Mouse (Mus musculus) intestine, embryonic 16.5 days (tissue): ENCODE data around the gene Prdm16. TPM values are rescaled to one million over a fixed set of nuclear protein-coding genes. Genes with fewer than 3 reads are reported as not detected.

ENCODE experiments used
- ATAC-seq: fragments of 200-750 bp; cut with Nextera tagmentation; 2 replicates; pipeline ENCODE4 v1.8.0; 2017; ENCODE audit warnings: moderate TSS enrichment, moderate library complexity
- H3K27ac ChIP-seq: fragments of 300-500 bp; sonication (generic); 2 replicates; pipeline ENCODE4 v1.5.1; 2014; ENCODE audit warnings: mild to moderate bottlenecking, low read length
- H3K27me3 ChIP-seq: fragments of 300-500 bp; sonication (generic); replicated peaks from 2 replicates; pipeline ENCODE4 v1.6.1; 2014; ENCODE audit warnings: low read length, control low read depth, mixed read lengths; ENCODE audit not compliant: control insufficient read depth, insufficient read depth
- H3K36me3 ChIP-seq: fragments of 300-500 bp; sonication (generic); 2 replicates; pipeline ENCODE4 v1.6.1; 2014; ENCODE audit warnings: low read length, control low read depth; ENCODE audit not compliant: control insufficient read depth, insufficient read depth
- H3K4me1 ChIP-seq: fragments of 300-500 bp; sonication (generic); 2 replicates; pipeline ENCODE4 v1.6.1; 2014; ENCODE audit warnings: low read length, control low read depth, mixed read lengths; ENCODE audit not compliant: control insufficient read depth, insufficient read depth
- H3K4me2 ChIP-seq: fragments of 300-500 bp; sonication (generic); 2 replicates; pipeline ENCODE4 v1.6.1; 2014; ENCODE audit warnings: low read depth, low read length, control low read depth
- H3K4me3 ChIP-seq: fragments of 300-500 bp; sonication (generic); 2 replicates; pipeline ENCODE4 v1.5.1; 2014; ENCODE audit warnings: mild to moderate bottlenecking, low read length
- H3K9ac ChIP-seq: fragments of 300-500 bp; sonication (generic); 2 replicates; pipeline ENCODE4 v1.6.1; 2014; ENCODE audit warnings: low read depth, low read length
- H3K9me3 ChIP-seq: fragments of 300-500 bp; sonication (generic); 2 replicates; pipeline ENCODE4 v1.6.1; 2016; ENCODE audit warnings: low read length, control low read depth; ENCODE audit not compliant: control insufficient read depth
- WGBS: fragments of 180-500 bp; shearing (Covaris S2); extraction: QIAGEN DNeasy Blood & Tissue Kit; methylation state at CpG from one replicate; pipeline ENCODE4 v1.1.7; 2014; 5-methylcytosine and 5-hydroxymethylcytosine counted together
- polyA plus RNA-seq: library from polyadenylated mRNA; unstranded; fragments of >200 nt; fragmentation: Nextera tagmentation; extraction: Ambion mirVana; gene quantifications from 2 replicates; pipeline ENCODE4 v1.2.1, GENCODE M21; 2015

Gene Prdm16
- polyA plus RNA-seq, 1 experiment from 2014 or later, result 17.6 TPM

- Histone ChIP-seq H3K4me2 (no peak within 1 kb of the TSS), H3K4me1 (no peaks in the 10 kb centered on the region), H3K36me3 (no peaks in the 10 kb centered on the region), H3K9me3 (no peaks in the 10 kb centered on the region), H3K9ac (no peak within 1 kb of the TSS), H3K27me3 (no peaks in the 10 kb centered on the region), H3K27ac (no peak within 1 kb of the TSS), H3K4me3 (no peak within 1 kb of the TSS)
- WGBS, result 83% methylated on average over 2 of the region's 2 CpGs
- no peak for ATAC-seq
Observed at GRCm38 (mm10) chr4:154667767-154668166, 31.1 kb upstream of the Prdm16 start, which contains the start of gene Actrt2. TSS of gene Actrt2 (minus strand) at chr4:154667867.

- Histone ChIP-seq H3K4me2 (no peak overlapping the region), H3K4me1 (no peaks in the 10 kb centered on the region), H3K9me3 (no peaks in the 10 kb centered on the region), H3K9ac (no peak overlapping the region), H3K27ac (no peak overlapping the region), H3K36me3 (no peaks in the 10 kb centered on the region), H3K27me3 (no peaks in the 10 kb centered on the region), H3K4me3 (no peak overlapping the region)
- ATAC-seq, result no peak
- 73% methylated on average over 12 of the region's 12 CpGs for WGBS
Observed at GRCm38 (mm10) chr4:154662681-154663215, 26.1 kb upstream of the Prdm16 start.

GRCm38 (mm10) chr4:154661256-154661655, 24.6 kb upstream of the Prdm16 start:
- Histone ChIP-seq H3K4me3 (no peak overlapping the region), H3K27me3 (no peaks in the 10 kb centered on the region), H3K36me3 (no peaks in the 10 kb centered on the region), H3K4me1 (no peaks in the 10 kb centered on the region), H3K27ac (no peak overlapping the region), H3K9ac (no peak overlapping the region), H3K9me3 (no peaks in the 10 kb centered on the region), H3K4me2 (no peak overlapping the region)
- ATAC-seq, result no peak
- WGBS, result 38% methylated on average over 6 of the region's 6 CpGs

GRCm38 (mm10) chr4:154660025-154660424, 23.4 kb upstream of the Prdm16 start:
- no peak overlapping the region for H3K4me2 ChIP-seq
- H3K4me3 ChIP-seq, result no peak overlapping the region
- H3K27me3 ChIP-seq, result no peaks in the 10 kb centered on the region
- no peaks in the 10 kb centered on the region for H3K9me3 ChIP-seq
- no peak overlapping the region for H3K27ac ChIP-seq
- no peak for ATAC-seq
- no peak overlapping the region for H3K9ac ChIP-seq
- no peaks in the 10 kb centered on the region for H3K36me3 ChIP-seq
- H3K4me1 ChIP-seq, result no peaks in the 10 kb centered on the region

- WGBS, result 75% methylated on average over 15 of the region's 15 CpGs
- no peaks in the 10 kb centered on the region; the same call in 1 of the 2 replicates for H3K27me3 ChIP-seq
- no peak for ATAC-seq
Observed at GRCm38 (mm10) chr4:154655134-154655910, 18.6 kb upstream of the Prdm16 start.

GRCm38 (mm10) chr4:154652494-154652893, 15.8 kb upstream of the Prdm16 start:
- whole genome bisulfite sequencing, result 20% methylated on average over 5 of the region's 5 CpGs
- Histone ChIP-seq H3K27me3 (no peaks in the 10 kb centered on the region; the same call in 1 of the 2 replicates), H3K36me3 (no peaks in the 10 kb centered on the region), H3K9me3 (no peaks in the 10 kb centered on the region), H3K9ac (no peak overlapping the region), H3K4me3 (no peak overlapping the region), H3K4me2 (no peak overlapping the region), H3K4me1 (0 out of 2 replicates have a peak, but pooled peaks cover 5% of the 10 kb centered on the region), H3K27ac (no peak overlapping the region)
- no peak for ATAC-seq

More at GRCm38 (mm10) chr4:154655134-154655910, 18.6 kb upstream of the Prdm16 start:
- no peak overlapping the region for H3K9ac ChIP-seq
- H3K27ac ChIP-seq, result no peak overlapping the region
- H3K4me3 ChIP-seq, result no peak overlapping the region
- H3K4me1 ChIP-seq, result 0 out of 2 replicates have a peak, but pooled peaks cover 5% of the 10 kb centered on the region
- H3K4me2 ChIP-seq, result no peak overlapping the region
- no peaks in the 10 kb centered on the region for H3K36me3 ChIP-seq
- no peaks in the 10 kb centered on the region for H3K9me3 ChIP-seq

GRCm38 (mm10) chr4:154649083-154649747, 12.5 kb upstream of the Prdm16 start:
- Histone ChIP-seq H3K4me1 (0 out of 2 replicates have a peak, but pooled peaks cover 5% of the 10 kb centered on the region), H3K27ac (no peak overlapping the region), H3K27me3 (no peaks in the 10 kb centered on the region; the same call in 1 of the 2 replicates), H3K4me2 (no peak overlapping the region), H3K9me3 (peaks cover 7% of the 10 kb centered on the region; the same call in 1 of the 2 replicates), H3K9ac (no peak overlapping the region), H3K4me3 (no peak overlapping the region), H3K36me3 (no peaks in the 10 kb centered on the region)
- ATAC-seq, result no peak
- 83% methylated on average over 19 of the region's 19 CpGs for WGBS

- H3K4me3 ChIP-seq, result no peak overlapping the region
- H3K36me3 ChIP-seq, result no peaks in the 10 kb centered on the region
- peaks cover 63% of the 10 kb centered on the region for H3K27me3 ChIP-seq
- H3K27ac ChIP-seq, result no peak overlapping the region
- peaks cover 8% of the 10 kb centered on the region for H3K4me1 ChIP-seq
- no peak overlapping the region for H3K4me2 ChIP-seq
- H3K9ac ChIP-seq, result no peak overlapping the region
- ATAC-seq, result no peak
- H3K9me3 ChIP-seq, result peaks cover 7% of the 10 kb centered on the region; the same call in 1 of the 2 replicates
- 14% methylated on average over 6 of the region's 6 CpGs for WGBS
Observed at GRCm38 (mm10) chr4:154642496-154642895, 5.8 kb upstream of the Prdm16 start.

GRCm38 (mm10) chr4:154641296-154642110, 4.8 kb upstream of the Prdm16 start:
- no peak overlapping the region for H3K27ac ChIP-seq
- no peak overlapping the region for H3K4me2 ChIP-seq
- WGBS, result 14% methylated on average over 32 of the region's 32 CpGs

More at GRCm38 (mm10) chr4:154641296-154642110, 4.8 kb upstream of the Prdm16 start:
- H3K9me3 ChIP-seq, result no peaks in the 10 kb centered on the region
- no peak overlapping the region for H3K4me3 ChIP-seq
- peaks cover 14% of the 10 kb centered on the region for H3K4me1 ChIP-seq
- H3K27me3 ChIP-seq, result peaks cover 65% of the 10 kb centered on the region
- no peaks in the 10 kb centered on the region for H3K36me3 ChIP-seq
- no peak overlapping the region for H3K9ac ChIP-seq
- ATAC-seq, result no peak
